Mouse (Mus musculus): ENCODE results near the gene Irf4.

Gene Irf4

DNA sequence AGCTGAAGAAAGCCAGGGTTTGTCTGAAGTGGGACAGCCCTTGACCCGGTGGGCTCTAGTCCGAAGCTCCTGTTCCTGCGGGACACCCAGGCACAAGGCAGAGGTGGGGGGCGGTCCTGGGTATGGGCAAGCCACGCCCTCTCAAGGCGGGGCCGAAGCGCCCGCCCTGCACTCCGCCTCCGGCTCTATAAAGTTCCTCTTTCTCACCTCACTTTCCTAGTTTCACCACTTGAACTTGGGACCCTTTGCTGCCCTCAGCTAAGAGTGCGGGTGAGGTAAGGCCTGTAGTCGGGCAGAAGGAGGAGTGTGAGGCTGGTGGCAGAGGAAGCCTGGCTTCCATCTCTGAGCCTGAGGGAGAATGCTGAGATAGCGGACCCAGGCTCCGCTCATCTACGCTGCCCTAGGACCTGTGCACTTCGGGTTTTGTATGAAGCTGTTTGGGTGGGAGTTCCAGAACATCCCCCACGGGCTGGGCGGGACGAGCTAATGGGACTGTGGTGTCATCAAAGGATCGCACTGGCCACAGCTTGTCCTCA lies at the start of gene Irf4:
TSS of gene Irf4 (plus strand) at position 206 of the 536 bp plus-strand sequence.
- no peak for DNase-seq (ENCODE audit: low spot score)

GRCm38 (mm10) chr13:30702695-30703094 lies 46.3 kb upstream of the Irf4 start:
- DNase-seq (ENCODE audit: low spot score), result no peak

DNA sequence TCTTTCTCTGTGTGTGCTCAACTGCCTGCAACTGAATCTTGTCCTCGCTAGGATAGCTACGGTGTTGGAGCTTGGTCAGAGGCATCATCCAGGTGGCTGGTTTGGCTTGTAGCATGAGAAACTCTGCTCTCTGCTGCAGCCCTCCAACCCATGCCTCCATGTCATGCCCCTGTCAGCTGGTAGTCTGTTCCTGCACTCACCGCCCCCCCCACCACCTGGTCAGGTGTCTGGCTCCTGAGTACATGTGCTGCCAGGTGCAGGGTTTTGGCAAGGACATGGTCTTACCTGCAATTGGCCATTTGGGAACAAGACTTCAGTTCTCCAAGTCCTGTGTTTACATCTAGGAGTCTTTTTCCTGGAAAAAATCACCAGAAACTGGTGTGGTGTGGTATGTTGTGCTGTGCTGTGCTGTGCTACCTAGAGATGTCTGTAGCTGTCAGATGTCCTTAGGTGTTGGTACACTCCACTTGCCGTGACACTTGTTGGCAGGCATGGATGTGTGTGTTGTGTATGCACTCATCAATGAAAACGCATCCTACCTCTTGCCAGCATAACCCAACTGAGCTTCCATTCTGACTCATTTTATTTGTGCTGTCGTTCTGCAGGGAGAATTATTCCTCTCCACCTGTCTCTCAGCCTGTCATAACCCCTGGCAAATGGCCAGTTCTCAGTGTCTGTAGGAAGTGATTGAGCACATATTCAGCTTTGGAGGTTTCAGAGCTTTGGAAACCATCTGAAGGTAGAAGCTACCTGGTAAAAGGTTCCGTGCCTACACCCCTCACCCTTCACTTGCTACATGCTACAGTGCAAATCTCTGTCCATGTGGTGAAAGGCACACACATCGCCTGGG lies 44.6 kb upstream of the Irf4 start:
- no peak for DNase-seq (ENCODE audit: low spot score)

- no peak for DNase-seq (ENCODE audit: low spot score)
Observed at GRCm38 (mm10) chr13:30711066-30711465, 38.0 kb upstream of the Irf4 start.

- DNase-seq (ENCODE audit: low spot score), result no peak
Observed at GRCm38 (mm10) chr13:30711711-30712110, 37.3 kb upstream of the Irf4 start.

DNA sequence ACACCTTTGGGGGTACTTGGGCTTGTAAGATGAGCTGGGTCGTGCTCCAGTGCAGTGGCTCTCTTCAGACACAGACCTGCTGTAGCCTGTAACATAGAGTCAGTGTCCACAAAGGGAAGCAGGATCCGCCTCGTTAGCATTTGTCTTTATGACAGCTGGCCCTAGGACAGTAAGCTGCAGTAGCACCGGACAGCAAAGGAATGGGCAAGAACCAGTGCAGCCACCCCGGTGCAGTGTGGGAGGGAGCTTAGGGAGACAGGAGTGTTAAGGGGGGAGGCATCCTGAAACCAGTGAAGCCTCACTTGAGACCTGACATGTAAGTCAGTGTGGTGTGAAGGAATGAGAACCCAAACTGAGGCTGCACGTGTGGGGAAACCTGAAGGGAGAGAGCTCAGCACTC lies 36.7 kb upstream of the Irf4 start:
- DNase-seq (ENCODE audit: low spot score), result no peak

DNA sequence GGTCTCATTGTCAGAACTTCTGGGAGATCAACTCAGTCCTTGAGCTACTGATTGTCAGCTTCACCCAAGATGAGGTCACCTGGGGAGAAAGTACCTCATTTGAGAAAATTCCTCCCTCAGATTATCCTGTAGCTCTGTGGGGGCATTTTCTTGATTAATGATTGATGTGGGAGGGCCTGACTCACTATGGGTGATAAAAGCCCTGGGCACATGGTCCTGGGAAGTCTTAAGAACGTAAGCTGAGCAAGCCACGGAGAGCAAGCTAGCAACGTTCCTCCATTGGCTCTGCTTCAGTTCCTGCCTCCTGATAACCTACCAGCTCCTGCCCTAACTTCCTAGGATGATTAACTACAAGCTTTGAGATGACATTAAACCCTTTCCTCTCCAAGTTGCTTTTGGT lies 35.4 kb upstream of the Irf4 start:
- no peak for DNase-seq (ENCODE audit: low spot score)

GRCm38 (mm10) chr13:30714552-30714951 lies 34.5 kb upstream of the Irf4 start:
- DNase-seq (ENCODE audit: low spot score), result no peak

- no peak for DNase-seq (ENCODE audit: low spot score)
Observed at GRCm38 (mm10) chr13:30715060-30715459, 34.0 kb upstream of the Irf4 start.

DNA sequence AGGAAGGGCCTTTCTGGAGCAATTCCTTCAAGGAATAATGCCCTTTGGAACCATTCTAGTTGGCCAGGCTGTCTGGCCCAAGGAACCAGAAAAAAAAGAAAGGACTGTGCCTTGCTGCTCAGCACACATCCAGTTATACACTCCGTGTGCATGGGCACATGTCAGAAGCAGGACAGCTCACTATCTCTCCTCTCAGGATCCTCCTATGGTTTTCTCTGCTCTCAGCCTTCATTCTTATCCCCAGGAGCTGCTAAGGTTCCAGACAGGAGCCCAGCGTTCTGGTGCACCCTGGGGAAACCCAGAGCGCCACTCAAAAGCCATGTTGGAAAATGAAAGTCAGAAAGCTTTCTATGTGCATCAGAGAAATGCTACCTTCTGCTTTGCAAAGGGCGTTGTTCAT lies 33.5 kb upstream of the Irf4 start:
- DNase-seq (ENCODE audit: low spot score), result no peak

DNA sequence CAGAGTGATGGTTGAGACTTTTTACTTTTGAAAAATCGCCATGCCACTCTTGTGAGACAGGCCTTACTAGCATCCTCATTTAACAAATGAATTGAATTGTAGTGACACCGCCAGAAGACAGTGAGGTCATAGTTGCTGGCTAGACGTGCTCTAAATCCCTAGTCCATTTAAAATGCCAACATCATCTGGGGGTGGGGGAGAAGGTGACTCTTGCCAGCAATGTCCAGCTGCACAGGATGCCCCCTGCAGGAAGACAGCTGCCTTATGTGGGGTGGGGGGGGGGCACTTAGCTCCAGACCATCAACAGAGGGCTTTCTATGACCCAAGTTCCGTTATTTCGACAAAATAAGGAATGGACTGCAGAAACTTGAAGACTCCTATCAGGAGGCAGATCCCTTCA lies 32.4 kb upstream of the Irf4 start:
- DNase-seq (ENCODE audit: low spot score), result no peak

DNA sequence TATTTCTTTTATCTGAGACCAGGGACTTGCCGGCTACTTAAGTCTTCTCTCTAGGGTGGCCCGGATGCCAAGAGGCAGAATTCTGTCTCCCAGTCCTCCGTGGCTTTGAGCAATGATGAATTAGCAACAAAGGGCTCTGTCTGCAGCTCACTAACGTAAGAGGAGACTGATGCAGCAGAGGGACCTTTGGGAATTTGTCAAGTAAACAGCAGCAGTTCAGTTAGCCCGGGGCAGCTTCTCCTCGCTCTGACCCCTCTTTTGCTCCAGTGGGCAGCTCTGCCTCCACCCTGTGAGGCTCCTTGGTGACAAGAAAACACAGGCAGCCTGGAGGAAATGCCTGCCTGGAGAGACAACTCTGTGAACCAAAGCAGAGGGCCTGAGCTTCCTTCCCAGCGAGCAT lies 26.4 kb upstream of the Irf4 start:
- no peak for DNase-seq (ENCODE audit: low spot score)

GRCm38 (mm10) chr13:30723258-30723657 lies 25.8 kb upstream of the Irf4 start:
- no peak for DNase-seq (ENCODE audit: low spot score)

DNA sequence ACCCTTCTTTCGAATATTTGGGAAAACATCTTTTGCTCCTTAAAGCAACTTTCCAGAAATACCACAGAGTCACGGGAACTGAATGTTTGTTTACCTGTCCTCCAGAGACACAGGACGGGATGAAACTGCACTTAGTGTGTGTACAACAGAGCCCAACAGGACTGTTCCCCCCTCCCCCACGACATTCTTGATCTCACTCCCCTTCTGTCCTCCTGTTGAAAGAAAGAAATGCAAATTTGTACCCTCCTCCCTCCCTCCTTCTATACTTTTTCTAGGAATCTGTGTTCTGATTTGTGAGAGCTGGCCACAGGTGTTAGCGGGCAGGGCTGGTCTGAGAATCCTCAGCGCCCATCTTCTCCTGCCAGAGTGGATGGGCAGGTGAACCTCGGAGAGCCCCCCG lies 25.2 kb upstream of the Irf4 start:
- DNase-seq (ENCODE audit: low spot score), result no peak

DNA sequence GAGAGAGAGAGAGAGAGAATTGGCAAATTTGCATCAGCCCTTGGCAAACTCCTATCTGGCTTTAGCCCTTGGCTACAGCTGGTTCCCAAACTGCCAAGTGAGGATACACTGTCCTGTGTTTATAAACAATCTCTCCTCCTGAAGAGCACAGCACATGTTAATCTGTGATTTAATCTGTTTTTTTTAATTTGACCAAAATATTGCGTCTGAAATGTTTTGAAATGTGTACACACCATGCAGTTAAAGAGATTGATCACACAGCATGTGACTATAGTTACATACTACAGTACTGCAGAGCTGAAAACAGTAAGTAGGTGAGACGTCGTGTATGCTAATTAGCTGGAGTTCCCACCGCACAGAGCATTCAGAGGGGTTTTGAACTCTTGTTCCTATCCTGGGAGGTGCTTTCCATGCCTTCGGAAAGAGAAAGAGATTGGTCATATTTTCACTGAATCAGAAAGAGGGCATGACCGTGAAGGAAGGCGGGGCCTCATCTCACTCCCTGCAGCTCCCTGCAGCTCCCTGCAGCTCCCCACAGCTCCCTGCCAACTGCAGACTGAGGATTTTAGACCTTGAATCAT lies 24.2 kb upstream of the Irf4 start:
- DNase-seq (ENCODE audit: low spot score), result no peak

DNA sequence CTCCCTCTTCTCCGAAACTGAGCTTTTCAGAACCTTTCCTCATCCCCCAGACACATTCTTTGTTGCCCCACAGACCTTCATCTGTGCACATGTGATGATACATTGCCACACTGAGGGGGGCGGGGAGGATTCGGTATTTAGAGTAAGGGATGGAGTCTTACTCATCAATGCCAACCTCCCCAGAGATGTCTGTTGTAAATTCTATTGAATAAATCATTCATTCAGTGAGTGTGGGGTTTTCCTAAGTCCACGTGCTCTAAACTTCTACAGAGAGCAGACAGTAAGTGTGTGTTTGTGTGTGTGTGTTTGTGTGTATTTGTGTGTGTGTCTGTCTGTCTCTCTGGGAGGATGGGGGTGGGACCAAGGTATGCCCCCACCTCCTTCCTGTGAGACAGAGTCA lies 22.1 kb upstream of the Irf4 start:
- no peak for DNase-seq (ENCODE audit: low spot score)

- DNase-seq (ENCODE audit: low spot score), result no peak
Observed at GRCm38 (mm10) chr13:30728155-30728554, 20.9 kb upstream of the Irf4 start.

GRCm38 (mm10) chr13:30729245-30729644 lies 19.8 kb upstream of the Irf4 start:
- DNase-seq (ENCODE audit: low spot score), result no peak

DNA sequence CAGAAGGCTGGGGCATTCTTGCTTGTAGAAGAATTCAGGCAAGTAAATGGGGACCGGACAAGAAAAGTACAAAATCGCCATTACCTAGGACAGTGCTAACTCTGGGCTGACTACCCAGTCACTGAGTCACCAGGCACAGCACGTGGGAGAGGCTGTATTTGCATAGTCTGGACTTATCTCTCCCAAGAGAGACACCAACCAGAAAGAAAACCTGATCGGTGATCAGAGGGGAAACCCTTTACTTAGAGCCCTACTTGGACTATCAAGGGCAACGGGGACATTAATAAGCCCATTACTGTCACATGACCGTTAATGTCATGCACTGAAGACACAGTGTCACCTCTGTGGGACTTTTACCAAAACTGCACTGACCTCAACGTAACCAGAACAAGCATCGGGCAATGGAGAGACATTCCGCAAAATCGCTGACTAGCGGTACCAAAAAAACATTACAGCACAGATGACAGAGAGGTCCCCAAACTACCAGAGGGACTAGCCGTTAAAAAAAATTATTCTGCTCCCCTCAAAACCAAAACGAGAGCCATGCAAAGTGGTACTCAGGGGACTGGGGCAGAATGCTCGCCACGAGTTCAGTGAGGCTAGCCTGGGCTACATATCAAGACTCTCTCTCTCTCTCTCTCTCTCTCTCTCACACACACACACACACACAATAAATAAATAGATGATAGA lies 18.8 kb upstream of the Irf4 start:
- DNase-seq (ENCODE audit: low spot score), result no peak

DNA sequence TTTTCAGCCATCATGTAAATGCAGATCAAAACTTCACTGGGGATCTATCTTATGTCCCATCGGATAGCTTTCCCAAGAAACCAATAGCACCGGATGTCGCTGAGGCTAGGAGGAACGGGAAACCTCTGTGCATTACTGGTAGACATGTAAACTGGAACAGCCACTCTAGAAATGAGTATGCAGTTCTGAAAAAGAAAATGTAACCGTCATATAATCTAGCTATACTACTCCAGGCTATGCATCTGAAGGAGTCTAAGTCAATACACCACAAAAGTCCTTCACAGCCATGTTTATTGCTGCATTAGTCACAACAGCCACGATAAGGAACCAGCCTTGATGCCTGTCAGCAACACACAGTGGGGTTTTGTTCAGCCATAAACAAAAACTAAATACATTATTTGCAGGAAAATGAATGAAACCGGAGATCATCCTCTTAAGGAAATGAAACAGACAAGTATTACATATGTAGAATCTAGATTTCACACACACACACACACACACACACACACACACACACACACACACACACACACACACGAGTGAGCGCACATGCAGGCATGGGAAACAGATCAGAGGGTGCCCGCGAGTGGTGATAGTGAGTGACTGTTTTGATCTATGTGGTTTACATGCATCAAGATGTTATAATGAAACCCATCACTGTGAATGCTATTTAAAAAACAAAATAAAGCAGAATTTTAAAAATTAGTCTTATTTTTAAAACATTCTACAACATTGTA lies 16.1 kb upstream of the Irf4 start:
- no peak for DNase-seq (ENCODE audit: low spot score)

- DNase-seq (ENCODE audit: low spot score), result no peak
Observed at GRCm38 (mm10) chr13:30736721-30737120, 12.3 kb upstream of the Irf4 start.

DNA sequence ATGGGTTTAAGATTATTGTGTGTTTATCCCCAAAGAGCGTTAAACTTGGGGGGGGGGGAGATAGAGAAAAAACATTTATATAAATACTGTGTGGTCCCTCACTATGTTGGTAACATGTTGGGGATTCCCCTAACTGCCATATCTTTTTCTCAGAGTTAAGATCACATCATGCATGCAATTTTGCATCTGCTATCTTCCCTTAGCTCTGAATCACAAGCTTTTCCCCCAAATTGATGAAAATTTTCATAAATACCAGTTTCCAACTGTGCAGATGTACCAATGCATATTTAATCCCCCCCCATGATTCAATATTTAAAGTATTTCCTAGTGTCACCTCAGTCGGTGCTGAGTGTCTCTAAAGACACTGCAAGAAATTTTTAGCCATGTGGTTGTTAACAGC lies 11.8 kb upstream of the Irf4 start:
- no peak for DNase-seq (ENCODE audit: low spot score)
